Mouse (Mus musculus) cerebellum, adult 2 months (tissue): ENCODE measurements around the gene Ryr2.

ENCODE experiments used
- CTCF ChIP-seq: fragments of 200-500 bp; IDR thresholded peaks from 2 replicates; pipeline ENCODE4 v1.5.1; 2011; ENCODE audit warnings: low read depth, mild to moderate bottlenecking, control low read depth, low read length, moderate library complexity, borderline replicate concordance; ENCODE audit not compliant: insufficient read depth
- POLR2A ChIP-seq: fragments of 200-500 bp; IDR thresholded peaks from 2 replicates; pipeline ENCODE4 v1.6.1; 2011; ENCODE audit warnings: low read length, control low read depth, borderline replicate concordance; ENCODE audit not compliant: insufficient read depth

- TF ChIP-seq CTCF (no peak), POLR2A (no peak)
Observed at GRCm38 (mm10) chr13:12129121-12129520, 22.4 kb upstream of the Ryr2 start.
